Mouse (Mus musculus): ENCODE measurements around the gene Dok3.

GRCm38 (mm10) chr13:55487578-55488498 is 41.3 kb downstream of the Dok3 start, which contains the start of gene Dbn1:
- TF ChIP-seq POLR2A (IDR thresholded peaks at IDR 0.05; ENCODE audit: low read depth, low read length) (no peak), CTCF (IDR thresholded peaks at IDR 0.05; ENCODE audit: extremely low read depth, insufficient read length, insufficient replicate concordance, low read depth, low read length) (no peak)
